Mouse (Mus musculus) frontal cortex, postnatal 25 days (tissue): ENCODE results near the gene Smc3.
"Not testable (repeated sequence)": the region's sequence is repeated elsewhere in the genome, so short reads cannot be mapped to it uniquely, and the experiment has no call there.

Source experiments
- DNase-seq, 2 experiments: peaks; one replicate each; pipeline ENCODE4 v3.0.0; 2022; ENCODE audit warnings: low spot score in 2 of 2

The Smc3 gene

DNA sequence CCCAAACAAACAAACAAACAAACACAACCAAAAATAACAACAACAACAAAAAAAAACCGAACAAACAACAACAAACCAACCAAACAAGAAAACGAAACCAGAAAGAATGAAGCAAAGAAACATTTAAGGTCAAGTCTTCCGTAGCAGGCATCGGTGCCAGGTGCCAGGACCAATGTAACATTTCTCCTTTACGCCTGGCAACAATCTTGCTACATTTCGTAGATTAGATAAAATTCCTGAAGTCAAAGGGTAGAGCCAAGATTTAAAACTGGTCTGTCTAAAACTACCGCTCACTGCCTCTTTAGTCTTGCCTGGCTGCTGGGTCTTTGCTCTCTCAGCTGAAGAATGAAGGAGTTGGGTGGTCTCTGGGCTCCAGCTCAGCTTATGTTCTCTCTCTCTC lies 24.1 kb upstream of the Smc3 start:
- no peak for DNase-seq

GRCm38 (mm10) chr19:53577025-53577800 lies 23.0 kb upstream of the Smc3 start:
- no peak for DNase-seq

GRCm38 (mm10) chr19:53578597-53579252 lies 21.5 kb upstream of the Smc3 start:
- DNase-seq: peak; percentile 13 to 48

- not testable (repeated sequence) for DNase-seq
These were observed 19.9 kb upstream of the Smc3 start for GRCm38 (mm10) chr19:53580271-53580670.

DNA sequence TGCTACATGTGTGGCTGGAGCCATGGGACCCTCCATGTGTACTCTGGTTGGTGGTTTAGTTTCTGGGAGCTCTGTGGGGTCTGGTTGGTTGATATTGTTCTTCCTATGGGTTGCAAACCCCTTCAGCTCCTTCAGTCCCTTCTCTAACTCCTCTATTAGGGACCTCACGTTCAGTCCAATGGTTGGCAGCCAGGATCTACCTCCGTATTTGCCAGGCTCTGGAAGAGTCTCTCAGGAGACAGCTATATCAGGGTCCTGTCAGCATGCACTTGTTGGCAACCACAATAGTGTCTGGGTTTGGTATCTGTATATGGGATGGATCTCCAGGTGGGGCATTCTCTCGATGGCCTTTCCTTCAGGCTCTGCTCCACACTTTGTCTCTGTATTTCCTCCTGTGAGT lies 12.5 kb upstream of the Smc3 start:
- not testable (repeated sequence) for DNase-seq

- DNase-seq: not testable (repeated sequence)
These were observed 11.2 kb upstream of the Smc3 start, which contains the start of gene Nutf2-ps1 for GRCm38 (mm10) chr19:53588968-53589367. Gene Nutf2-ps1, minus strand, starts transcription at chr19:53589068.

GRCm38 (mm10) chr19:53596723-53597474 lies 3.3 kb upstream of the Smc3 start:
- DNase-seq: no peak

DNA sequence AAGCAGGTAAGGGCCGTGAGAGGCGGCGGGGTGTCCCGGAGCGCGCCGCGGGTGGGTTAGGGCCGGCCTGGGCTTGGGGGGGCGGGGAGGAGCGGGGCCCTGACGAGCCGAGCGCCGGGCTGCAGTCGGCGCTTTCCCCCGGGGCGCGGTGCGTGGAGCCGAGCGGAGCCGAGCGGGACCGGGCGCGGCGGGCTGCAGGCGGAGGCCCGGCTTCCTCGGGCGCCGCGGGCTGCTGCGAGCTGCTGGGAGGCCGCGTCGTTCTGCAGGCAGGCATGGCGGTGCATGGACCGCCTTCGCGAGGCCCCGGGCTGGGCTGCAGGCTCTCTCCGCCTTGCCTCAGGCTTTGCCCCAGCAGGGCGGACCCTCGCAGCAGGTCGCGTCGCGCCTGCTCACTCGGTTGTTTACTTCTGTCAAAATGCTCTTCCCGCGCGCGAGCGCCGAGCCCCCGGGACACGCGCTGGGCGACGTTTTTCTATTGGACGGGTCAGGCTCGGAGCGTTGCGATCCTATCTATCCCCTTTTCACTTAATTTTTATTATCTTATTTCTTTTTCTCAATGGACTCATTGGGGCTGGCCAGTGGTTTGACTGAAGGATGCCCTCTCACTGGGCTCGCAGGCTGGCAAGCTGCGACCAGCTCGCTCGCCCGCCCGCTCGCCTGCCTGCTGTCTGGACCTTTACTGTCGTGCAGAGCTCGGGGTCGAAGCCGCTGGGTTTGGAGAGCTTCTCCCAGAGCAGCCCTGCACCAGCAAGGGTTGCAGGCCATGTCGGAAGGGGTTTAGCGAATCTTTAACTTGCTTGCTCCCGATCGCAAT lies 558 bp downstream of the Smc3 start:
- peak; percentile 28 to 40 for DNase-seq

- DNase-seq: no peak
These were observed 1.1 kb downstream of the Smc3 start for GRCm38 (mm10) chr19:53601363-53601655.

DNA sequence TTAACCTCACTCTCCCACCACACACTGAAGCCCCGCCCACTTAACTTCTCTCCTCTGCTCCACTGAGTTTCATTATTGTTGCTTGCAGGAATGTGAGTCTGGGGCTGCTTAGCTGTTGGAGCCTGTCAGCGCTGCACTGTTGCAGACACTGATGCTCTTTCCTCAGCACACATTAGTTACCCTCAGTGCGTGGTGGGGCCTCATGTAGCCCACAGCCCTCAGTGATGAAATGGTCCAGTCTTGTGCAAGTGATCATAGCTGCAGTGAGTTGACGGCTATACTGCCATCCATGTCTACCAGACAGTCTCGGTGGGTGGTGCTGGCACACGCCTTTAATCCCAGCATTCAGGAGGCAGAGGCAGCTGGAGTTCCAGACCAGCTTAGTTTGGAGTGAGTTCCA lies 8.7 kb downstream of the Smc3 start:
- DNase-seq: no peak

DNA sequence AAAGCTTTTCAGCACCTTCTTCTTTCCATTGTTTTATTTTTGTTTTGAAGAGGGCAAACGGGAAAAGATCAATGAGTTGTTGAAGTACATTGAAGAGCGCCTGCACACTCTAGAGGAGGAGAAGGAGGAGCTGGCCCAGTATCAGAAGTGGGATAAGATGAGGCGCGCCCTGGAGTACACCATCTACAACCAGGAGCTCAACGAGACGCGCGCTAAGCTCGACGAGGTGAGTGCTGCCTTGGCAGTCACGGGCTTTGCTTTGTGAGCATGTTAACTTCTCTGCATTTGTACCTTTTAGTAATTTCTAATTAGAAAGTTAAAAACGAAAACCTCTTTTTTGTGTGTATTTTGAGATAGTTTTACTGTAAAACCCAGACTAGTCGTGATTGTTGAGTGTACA lies 21.5 kb downstream of the Smc3 start:
- no peak for DNase-seq

GRCm38 (mm10) chr19:53638041-53638440 lies 37.8 kb downstream of the Smc3 start:
- no peak for DNase-seq

GRCm38 (mm10) chr19:53638727-53639126 lies 38.5 kb downstream of the Smc3 start:
- no peak for DNase-seq

- DNase-seq: no peak
These were observed 43.9 kb downstream of the Smc3 start for GRCm38 (mm10) chr19:53644020-53644595.

DNA sequence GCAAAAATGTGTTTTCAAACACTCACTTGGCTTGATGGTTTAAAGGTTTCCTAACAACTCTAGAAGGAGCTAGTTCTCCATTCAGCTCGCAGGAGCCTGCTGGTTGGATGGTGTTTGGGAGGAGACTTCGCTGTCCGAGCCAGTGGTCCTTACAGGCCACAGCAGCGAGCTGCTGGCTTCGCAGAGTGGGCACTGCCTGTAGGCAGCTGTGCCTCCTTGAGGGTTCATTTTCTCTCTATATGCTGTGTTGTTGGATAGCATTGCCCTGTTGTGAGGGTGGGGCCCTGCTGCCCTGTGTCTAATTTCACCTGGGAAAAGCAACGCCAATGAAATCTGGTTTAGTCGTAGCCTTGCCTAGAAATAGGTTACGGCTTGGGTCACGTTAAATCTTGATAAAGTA lies 47.1 kb downstream of the Smc3 start:
- DNase-seq: no peak

- no peak for DNase-seq
These were observed 47.9 kb downstream of the Smc3 start for GRCm38 (mm10) chr19:53648056-53648455.

DNA sequence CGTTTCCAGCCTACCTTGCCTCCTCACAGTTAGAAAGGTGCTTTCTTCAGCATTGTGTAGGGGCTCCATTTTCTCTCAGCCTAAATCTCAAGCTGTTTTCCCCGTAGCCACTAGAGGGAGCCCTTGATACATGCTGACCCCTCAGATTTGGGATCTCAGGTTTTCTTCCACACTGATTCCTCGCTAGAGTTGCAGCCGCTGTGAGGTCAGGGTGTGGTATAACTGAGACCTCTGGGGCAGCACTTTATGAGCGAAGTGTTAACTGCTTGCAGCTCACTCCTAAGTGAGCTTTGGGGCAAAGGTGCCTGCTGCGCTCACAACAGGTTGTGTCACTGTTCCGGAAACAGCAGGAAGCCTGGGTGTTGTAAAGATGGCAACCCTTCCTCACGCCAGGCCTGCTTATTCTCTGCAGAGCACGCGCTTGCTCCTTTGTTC lies 48.6 kb downstream of the Smc3 start:
- DNase-seq: peak; percentile 60 to 77

GRCm38 (mm10) chr19:53649361-53649760 lies 49.2 kb downstream of the Smc3 start:
- no peak for DNase-seq

- no peak for DNase-seq
These were observed 49.6 kb downstream of the Smc3 start for GRCm38 (mm10) chr19:53649802-53650201.

- DNase-seq: no peak
These were observed 50.7 kb downstream of the Smc3 start for GRCm38 (mm10) chr19:53650921-53651320.

- no peak for DNase-seq
These were observed 52.1 kb downstream of the Smc3 start for GRCm38 (mm10) chr19:53652267-53652666.
